Mouse (Mus musculus) B cell, adult 67 days (primary cell): Measurements from ENCODE around the gene B3gat3. TPM values are rescaled to one million over a fixed set of nuclear protein-coding genes. Genes with fewer than 3 reads are reported as not detected.

Source experiments
- total RNA-seq, 2 experiments: library from RNA; stranded (reverse); gene quantifications; 4 replicates each; pipeline ENCODE4 v1.2.4; 2023

B3gat3 gene
- total RNA-seq: 10 to 100 TPM; 76.7 to 80.8 TPM

GRCm38 (mm10) chr19:8920073-8920736 lies at the start of gene B3gat3:
B3gat3 (plus strand) TSS chr19:8920374.

DNA sequence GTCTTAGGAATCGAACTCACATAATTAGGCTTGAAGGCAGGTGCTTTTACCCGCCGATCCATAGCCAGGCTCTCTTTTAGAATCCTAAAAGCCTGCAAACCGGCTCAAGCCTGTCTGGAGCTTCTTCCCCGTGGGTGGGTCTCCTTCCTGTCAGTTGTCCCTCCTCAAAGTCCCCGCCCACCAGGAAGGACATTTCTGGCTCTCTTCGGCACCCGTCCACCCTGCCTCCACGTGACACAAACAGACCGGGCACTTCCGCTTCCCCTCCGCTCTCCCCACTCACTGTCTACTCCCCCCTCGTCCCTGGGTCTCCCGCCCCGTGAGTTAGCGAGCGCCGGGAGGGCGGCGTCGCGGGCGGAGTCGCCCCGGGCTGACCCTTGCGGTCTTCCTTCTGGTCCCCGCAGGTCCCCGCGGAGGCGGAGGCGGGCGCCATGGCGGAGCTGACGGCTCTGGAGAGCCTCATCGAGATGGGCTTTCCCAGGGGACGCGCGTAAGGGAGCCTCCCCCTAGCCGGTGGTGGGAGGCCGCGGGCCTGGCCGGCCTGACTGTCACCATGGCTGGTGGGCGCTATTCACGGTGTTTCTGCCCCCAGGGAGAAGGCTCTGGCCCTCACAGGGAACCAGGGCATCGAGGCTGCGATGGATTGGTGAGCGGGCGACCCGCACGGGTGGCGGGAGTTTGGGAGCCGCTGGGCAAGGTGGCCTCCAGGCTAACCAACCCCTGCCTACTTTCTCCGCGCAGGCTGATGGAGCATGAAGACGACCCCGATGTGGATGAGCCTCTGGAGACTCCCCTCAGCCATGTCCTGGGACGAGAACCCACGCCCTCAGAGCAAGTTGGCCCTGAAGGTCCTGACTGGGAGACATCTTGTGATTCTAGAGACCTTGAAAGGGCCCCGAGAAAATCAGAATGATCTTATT lies 48.6 kb upstream of the B3gat3 start, which contains the start of gene Ubxn1:
Gene Ubxn1 (plus strand): TSS at position 230 of the 920 bp plus-strand sequence.

DNA sequence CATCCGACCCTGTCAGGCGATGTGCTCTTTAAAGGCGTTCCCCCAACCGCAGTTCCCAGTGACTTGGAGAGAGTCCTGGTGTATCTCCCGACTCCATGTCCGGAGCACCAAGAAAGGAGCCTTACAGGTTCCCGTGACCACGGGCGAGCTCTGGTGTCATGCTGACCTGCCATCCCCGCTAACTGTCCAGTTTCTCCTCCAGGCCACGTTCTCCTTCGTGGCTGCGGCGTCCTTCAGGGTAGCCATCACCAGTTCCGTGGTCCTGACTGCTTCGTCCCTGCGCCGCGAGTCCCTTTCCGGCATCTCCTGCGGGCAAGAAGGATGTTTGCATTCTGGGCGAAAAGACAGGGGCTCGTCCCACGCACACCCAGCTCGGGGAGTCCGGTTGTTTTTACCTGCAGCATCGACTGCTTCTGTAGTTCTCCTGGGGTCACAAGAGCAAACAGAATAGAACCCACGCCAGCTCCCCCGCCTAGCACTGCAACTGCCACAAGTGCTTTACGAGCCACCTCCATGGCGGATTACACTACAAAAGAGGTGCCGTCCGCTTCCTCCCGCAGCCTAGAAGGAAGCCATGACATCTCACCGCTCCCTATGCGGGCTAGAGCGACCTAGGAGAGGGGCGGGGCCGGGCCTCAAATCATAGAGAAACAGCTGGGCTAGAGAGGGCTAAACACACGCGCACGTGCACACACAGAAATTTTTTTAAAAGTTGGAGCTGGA lies 39.7 kb upstream of the B3gat3 start, which contains the start of gene Uqcc3:
Gene Uqcc3 (minus strand): TSS at position 613 of the 723 bp plus-strand sequence.

DNA sequence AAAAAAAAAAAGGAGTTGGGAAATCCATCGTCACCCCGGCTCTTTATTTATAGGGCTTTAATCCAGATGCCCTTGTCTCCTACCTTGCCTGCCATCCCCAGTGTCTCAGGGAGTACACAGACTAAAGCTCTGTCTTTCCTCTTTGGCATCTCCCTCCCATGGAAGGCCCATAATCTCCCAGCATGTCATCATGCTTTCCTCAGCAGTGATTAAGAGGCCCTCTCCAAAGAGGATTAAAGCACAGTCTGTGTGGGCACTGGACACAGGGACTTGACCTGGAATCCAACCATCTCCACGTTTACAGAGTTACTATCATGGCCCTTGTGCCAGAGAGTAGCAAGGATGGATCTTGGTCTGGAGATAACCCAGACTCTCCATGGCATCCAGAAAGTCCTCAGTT lies 36.6 kb upstream of the B3gat3 start, which contains the start of the genes Lbhd1 and Gm49403:
Gene Lbhd1 (plus strand): TSS at position 117 of the 400 bp plus-strand sequence.
Gene Gm49403 (plus strand): TSS at position 315 of the 400 bp plus-strand sequence.

GRCm38 (mm10) chr19:8888511-8889385 lies 31.4 kb upstream of the B3gat3 start, which contains the start of the genes 1810009A15Rik and Gm49416:
1810009A15Rik (plus strand) TSS chr19:8888853.
Gm49416 (plus strand) TSS chr19:8888926.

GRCm38 (mm10) chr19:8892829-8893766 lies 27.1 kb upstream of the B3gat3 start, which contains the start of gene Ints5:
Ints5 (plus strand) TSS chr19:8893005.

GRCm38 (mm10) chr19:8897865-8898495 lies 22.2 kb upstream of the B3gat3 start, which contains the start of gene Ganab:
Ganab (plus strand) TSS chr19:8898071.

DNA sequence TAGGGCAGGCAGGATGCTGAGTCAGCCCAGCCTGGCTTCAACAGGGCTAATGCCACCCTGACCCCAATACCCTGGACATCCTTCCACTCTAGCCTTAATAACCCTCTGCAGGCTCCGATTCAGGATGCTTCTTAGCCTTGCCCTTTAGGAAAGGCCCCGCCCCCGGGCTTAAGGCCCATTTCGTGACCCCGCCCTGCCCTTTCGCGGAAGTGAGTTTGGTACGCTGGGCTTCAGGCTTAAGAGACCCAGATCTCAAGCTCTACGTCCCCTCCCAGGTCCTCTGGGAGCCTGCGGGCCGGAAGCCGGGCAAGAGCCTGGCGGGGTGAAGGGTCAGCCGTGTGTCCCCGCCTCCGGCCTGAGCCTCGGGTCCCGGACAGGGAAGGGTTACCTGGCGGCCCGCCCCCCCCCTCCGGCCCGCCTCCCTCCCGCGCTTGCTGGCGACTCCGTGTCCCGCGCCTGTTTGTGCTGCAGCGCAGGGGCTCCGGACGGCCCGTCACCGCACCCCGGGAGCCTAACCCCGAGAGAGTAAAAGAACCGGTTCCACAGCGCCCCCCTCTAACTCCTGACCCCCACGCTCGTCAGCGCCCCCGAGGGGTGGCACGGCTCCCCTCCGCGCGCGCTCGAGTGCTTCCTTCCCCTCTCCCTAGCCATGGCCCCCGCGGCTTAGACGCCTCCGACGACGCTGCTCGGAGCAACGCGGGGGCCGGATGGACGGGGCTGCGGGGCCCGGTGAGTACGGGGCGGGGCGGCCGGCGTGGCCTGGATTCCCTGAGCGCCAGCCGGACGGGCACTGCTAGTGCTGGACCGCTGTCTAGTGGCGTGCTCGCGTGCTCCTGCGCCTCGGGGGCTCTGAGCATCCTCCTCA lies 9.3 kb downstream of the B3gat3 start, which contains the start of the genes Rom1 and Eml3:
Gene Rom1 (minus strand): TSS at position 133 of the 865 bp plus-strand sequence.
Gene Eml3 (plus strand): TSS at position 329 of the 865 bp plus-strand sequence.

GRCm38 (mm10) chr19:8941515-8942217 lies 21.5 kb downstream of the B3gat3 start, which contains the start of gene Mta2:
Mta2 (plus strand) TSS chr19:8941875.

DNA sequence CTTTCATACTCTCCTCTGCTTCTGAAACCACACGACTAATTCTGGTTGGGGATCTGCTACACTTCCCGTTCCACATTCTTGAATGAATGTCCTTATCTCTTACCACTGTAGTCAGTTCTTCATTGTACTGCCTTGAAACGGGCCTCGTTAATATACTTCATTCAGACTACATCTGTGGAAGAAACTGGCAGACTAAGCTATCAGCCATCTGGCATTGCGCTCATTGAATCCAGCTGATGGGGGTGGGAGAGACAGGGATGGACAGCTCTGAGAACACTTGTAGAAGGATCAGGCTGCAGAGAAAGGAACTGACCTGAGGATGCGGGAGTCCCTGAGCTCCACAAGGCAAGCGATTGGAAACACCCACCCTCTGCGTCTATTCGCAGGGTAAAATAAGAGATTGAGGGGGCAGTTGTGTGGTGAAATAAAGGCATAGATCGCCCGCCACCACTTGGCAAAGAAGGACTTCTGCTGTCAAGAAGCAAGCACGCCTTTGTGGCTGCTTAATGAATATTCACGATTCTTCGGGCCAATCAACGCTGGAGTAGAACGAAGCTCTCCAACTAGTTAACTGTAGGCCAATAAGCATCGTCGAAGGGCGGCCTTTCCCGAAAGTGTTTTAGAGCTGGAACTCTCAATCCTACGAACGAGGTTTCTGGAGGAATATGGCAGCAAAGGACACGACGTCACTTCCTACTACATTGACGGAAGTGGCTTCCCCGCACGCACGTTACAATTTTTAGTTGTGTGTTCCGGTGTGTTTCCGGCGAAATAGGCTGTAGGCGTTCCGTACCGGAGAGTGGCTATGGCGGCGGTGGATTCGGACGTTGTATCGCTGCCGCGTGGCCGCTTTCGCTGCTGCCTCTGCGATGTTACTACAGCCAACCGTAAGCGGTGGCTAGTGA lies 33.2 kb downstream of the B3gat3 start, which contains the start of gene Tut1:
Gene Tut1 (plus strand): TSS at position 713 of the 905 bp plus-strand sequence.

GRCm38 (mm10) chr19:8966590-8967372 lies 46.6 kb downstream of the B3gat3 start, which contains the start of gene Eef1g:
Eef1g (plus strand) TSS chr19:8967041.

